Mouse (Mus musculus): ENCODE measurements around the gene Gm7980. TPM values are rescaled to one million over a fixed set of nuclear protein-coding genes. Genes with fewer than 3 reads are reported as not detected.

Gm7980 gene
- not detected for polyA plus RNA-seq (2017; shearing (Covaris generic))

DNA sequence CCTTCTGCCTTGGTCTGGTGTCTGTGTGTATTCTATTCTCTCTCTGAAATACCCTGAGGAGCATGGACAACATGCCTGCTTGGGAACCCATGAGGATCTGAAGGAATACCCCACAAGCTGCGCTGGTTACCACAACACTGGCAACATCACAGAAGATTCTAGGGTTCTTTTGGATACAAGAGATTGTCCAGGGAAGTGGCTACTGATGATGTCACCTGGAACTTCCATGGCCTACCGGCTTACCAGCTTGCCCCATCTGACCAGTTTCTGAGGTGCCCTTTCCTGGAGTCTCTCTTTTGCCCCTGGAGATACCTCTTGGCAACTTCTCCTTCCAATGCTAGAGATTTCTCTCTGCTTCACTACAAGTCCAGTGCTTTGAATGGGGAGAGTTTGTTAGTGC lies at the start of gene Gm7980:
TSS of gene Gm7980 (minus strand) at position 101 of the 400 bp plus-strand sequence.

DNA sequence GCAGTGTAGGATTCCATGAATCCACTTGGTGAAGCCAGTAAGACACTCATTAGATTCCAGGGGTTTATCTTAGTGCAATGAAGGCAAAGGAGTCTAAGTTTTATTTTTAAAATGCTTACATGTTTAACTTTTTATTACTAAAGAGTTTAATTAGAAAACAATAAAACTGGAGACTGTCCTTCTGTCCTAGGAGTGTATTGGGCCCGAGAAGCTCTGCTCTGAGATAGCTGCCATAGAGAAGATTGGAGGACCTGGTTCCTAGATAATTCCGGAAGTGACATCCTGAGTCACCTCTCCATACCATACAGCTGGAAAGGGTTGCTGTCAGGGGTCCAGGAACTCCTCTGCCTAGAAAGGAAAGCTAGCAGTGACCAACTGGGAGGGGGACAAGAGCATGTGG lies 36.6 kb upstream of the Gm7980 start, which contains the start of gene 1700024B05Rik:
TSS of gene 1700024B05Rik (plus strand) at position 301 of the 400 bp plus-strand sequence.

DNA sequence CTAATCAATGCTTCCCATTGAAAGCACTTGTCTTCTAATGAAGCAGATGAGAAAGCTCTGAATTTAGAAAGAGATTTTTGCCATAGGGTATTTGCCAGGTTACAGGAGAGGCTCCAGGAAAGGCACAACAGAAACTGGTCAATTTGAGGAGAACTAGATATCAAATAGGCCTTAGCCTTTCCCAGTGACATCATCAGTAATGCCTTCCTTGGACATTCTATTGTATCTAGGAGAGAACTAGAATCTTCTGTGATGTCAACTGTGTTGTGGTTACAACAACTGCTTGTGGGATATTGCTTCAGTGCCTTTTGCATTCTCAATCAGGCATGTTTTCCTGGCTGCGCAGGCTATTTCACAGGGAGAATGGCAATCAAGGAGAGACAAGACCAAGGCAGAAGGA lies 17.6 kb upstream of the Gm7980 start, which contains the start of gene 1700049E17Rik1:
TSS of gene 1700049E17Rik1 (plus strand) at position 301 of the 400 bp plus-strand sequence.

Other genes starting within 250 kb of the Gm7980 start
- under 1 TPM in 1 of 2 experiments, not detected in 1; 0.40 TPM for gene Gm8068, start 205.4 kb downstream of the Gm7980 start, polyA plus RNA-seq (2017; shearing (Covaris generic))
- gene Gm7929, start 156.7 kb downstream of the Gm7980 start, polyA plus RNA-seq (2017; shearing (Covaris generic)) = not detected
- gene Gm47189, start 134.8 kb downstream of the Gm7980 start, polyA plus RNA-seq (2017; shearing (Covaris generic)) = not detected
- gene 1700049E17Rik1, start 17.7 kb upstream of the Gm7980 start, polyA plus RNA-seq (2017; shearing (Covaris generic)) = not detected
- gene 1700024B05Rik, start 36.7 kb upstream of the Gm7980 start, polyA plus RNA-seq (2017; shearing (Covaris generic)) = 1 to 10 TPM in 1 of 2 experiments, under 1 TPM in 1; 0.28 to 1.6 TPM
- gene Gm6401, start 60.6 kb upstream of the Gm7980 start, polyA plus RNA-seq (2017; shearing (Covaris generic)) = not detected
- gene Gm3543, start 76.0 kb upstream of the Gm7980 start, polyA plus RNA-seq (2017; shearing (Covaris generic)) = not detected
- gene Gm7951, start 210.1 kb upstream of the Gm7980 start, polyA plus RNA-seq (2017; shearing (Covaris generic)) = under 1 TPM in 1 of 2 experiments, not detected in 1; 0.28 TPM

Data from inflammation-experienced regulatory T-cells (primary cell).